Mouse (Mus musculus) liver, embryonic 13.5 days (tissue): Measurements from ENCODE around the gene Gm20696. TPM values are rescaled to one million over a fixed set of nuclear protein-coding genes. Genes with fewer than 3 reads are reported as not detected.

Experiments
- ATAC-seq: fragments of 200-750 bp; cut with Nextera tagmentation; 2 replicates; pipeline ENCODE4 v1.8.0; 2017; ENCODE audit warnings: low read depth, mild to moderate bottlenecking, moderate number of reproducible peaks, moderate library complexity
- DNase-seq: peaks from one replicate; pipeline ENCODE4 v3.0.0; 2022
- H3K27ac ChIP-seq: fragments of 300-500 bp; sonication (generic); 2 replicates; pipeline ENCODE4 v1.5.1; 2015; ENCODE audit warnings: moderate library complexity, mild to moderate bottlenecking, inconsistent platforms
- H3K27me3 ChIP-seq: fragments of 300-500 bp; sonication (generic); 2 replicates; pipeline ENCODE4 v1.6.1; 2015; ENCODE audit warnings: mild to moderate bottlenecking, inconsistent platforms
- H3K36me3 ChIP-seq: fragments of 300-500 bp; sonication (generic); 2 replicates; pipeline ENCODE4 v1.6.1; 2015; ENCODE audit warnings: mild to moderate bottlenecking, inconsistent platforms
- H3K4me1 ChIP-seq: fragments of 300-500 bp; sonication (generic); replicated peaks from 2 replicates; pipeline ENCODE4 v1.6.1; 2015; ENCODE audit warnings: inconsistent platforms
- H3K4me2 ChIP-seq: fragments of 300-500 bp; sonication (generic); 2 replicates; pipeline ENCODE4 v1.6.1; 2015; ENCODE audit warnings: inconsistent platforms, mild to moderate bottlenecking, moderate library complexity
- H3K4me3 ChIP-seq: fragments of 300-500 bp; sonication (generic); replicated peaks from 2 replicates; pipeline ENCODE4 v1.5.1; 2015; ENCODE audit warnings: mild to moderate bottlenecking, inconsistent platforms
- H3K9ac ChIP-seq: fragments of 300-500 bp; sonication (generic); 2 replicates; pipeline ENCODE4 v1.6.1; 2015; ENCODE audit warnings: mild to moderate bottlenecking, inconsistent platforms
- H3K9me3 ChIP-seq: fragments of 300-500 bp; sonication (generic); replicated peaks from 2 replicates; pipeline ENCODE4 v1.6.1; 2016; ENCODE audit warnings: inconsistent platforms
- WGBS: fragments of 180-500 bp; shearing (Covaris S2); methylation state at CpG from one replicate; pipeline ENCODE4 v1.1.7; 2015; ENCODE audit not compliant: insufficient replicate concordance; 5-methylcytosine and 5-hydroxymethylcytosine counted together
- polyA plus RNA-seq: library from polyadenylated mRNA; unstranded; fragments of >200 nt; fragmentation: Nextera tagmentation; extraction: Ambion mirVana; gene quantifications from 2 replicates; pipeline ENCODE4 v1.2.1, GENCODE M21; 2015

Gm20696 gene
- polyA plus RNA-seq, 1 experiment from 2014 or later = 0.58 TPM

DNA sequence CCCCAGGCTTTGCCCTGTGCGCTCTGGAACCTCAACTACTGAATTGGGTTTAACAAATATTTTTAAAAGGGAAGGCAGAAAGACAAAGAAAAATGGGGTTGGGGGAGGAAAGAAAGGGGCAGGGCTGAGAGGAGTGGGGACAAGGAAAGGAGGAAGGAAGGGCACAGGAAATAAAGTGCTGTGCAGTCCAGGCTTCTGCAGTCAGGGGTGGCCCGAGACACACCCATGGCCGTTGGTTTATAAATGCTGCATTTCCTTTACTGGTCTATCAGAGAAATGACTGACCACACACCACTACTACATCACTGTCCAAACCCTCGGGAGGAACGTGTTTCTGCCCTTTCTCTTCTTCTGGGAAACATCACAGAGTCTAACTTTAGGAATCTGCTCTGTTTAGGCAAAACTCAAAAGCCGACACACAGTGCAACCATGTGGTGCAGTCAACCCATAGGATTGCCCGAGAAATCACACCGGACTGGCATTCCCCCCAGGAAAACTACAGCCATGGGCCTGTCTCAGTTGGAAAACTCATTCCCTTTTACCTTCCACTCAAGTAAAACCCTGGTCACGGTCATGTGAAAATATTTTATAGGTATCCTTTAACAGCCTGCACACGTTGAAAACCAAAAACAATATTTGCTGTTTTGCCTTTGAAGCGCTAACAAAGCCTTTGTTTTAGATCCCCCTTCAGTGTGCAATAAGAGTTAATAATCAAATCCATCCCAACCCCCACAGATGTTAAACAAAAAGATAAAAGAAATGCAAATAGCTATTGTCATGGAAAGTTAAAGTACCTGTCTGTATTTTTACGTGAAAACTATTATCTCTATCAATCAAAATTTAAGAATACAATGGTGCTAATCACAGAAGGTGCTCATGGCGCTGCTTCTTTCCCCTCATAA lies 402.2 kb downstream of the Gm20696 start:
- peaks cover 32% of the 10 kb centered on the region for H3K4me1 ChIP-seq
- no peak overlapping the region for H3K4me3 ChIP-seq
- no peaks in the 10 kb centered on the region for H3K27me3 ChIP-seq

DNA sequence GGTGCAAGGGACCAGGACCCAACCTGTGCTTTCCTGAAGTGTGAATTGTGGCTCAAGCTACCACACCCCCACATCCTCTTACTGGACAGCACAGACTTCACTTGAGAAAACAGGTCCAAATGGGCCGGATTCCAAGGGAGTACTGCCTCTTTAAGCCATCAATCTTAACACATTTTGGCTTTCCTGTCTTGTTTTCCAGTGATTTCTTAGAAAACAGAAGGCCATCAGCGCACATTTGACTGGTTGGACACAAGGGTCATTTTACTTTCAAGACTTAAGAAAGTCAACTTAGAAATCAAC lies 402.8 kb downstream of the Gm20696 start:
- H3K27ac ChIP-seq = peak overlapping the region; percentile 39
- H3K27me3 ChIP-seq = no peaks in the 10 kb centered on the region
- H3K4me3 ChIP-seq = no peak overlapping the region
- H3K9ac ChIP-seq = no peak overlapping the region
- no peak for ATAC-seq
- H3K4me1 ChIP-seq = peaks cover 32% of the 10 kb centered on the region
- H3K4me2 ChIP-seq = peak overlapping the region; percentile 23; the same call in 1 of the 2 replicates
- DNase-seq = no peak
- no peaks in the 10 kb centered on the region for H3K9me3 ChIP-seq
- no peaks in the 10 kb centered on the region for H3K36me3 ChIP-seq
- 26% methylated on average over 2 of the region's 2 CpGs for WGBS

More for the DNA sequence above, 402.2 kb downstream of the Gm20696 start:
- Histone ChIP-seq H3K9me3 (no peaks in the 10 kb centered on the region), H3K27ac (0 out of 2 replicates have a peak overlapping the region, but pooled peaks have one; percentile 39), H3K36me3 (no peaks in the 10 kb centered on the region), H3K9ac (no peak overlapping the region), H3K4me2 (peak overlapping the region; percentile 23; the same call in 1 of the 2 replicates)
- WGBS = 20% methylated on average over 13 of the region's 13 CpGs
- DNase-seq (no peak), ATAC-seq (no peak; the same call in 1 of the 2 replicates)

DNA sequence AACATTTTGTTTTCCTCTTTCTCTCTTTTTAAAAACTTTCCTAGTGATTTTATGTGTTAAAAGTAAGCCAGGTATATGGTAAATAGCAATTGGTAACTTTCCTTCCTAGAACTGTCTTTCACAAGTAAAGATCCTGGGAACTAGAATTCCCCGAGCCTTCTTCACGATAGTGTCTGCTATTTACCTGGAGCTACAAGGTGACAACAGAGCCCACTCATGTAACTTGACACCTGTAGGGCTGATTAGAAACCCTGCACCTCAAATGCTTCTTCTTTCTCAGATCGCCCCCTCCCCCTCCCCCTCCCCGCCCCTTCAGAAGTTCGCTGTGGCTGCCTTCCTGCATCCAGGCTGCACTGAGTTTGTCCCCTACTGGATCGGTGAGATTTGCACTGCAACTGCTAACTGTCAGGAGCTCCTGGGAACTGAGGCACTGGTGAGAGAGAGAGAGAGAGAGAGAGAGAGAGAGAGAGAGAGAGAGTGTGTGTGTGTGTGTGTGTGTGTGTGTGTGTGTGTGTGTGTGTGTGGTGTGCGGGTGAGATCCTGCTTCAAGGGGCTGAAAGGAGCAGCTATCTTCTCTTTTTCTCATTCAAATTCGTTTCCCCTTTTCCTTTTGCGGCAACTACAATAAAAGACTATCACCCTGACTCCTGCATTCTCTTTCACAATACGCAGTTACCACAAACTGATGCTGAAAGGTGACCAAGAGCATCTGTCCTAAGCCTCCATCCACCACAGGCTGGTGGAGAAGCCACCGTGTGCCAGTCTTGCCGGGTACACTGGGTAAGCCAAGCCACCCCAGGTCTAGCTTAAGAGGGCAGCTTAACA lies 403.3 kb downstream of the Gm20696 start:
- H3K9ac ChIP-seq = no peak overlapping the region
- peak overlapping the region; percentile 39 for H3K27ac ChIP-seq
- no peaks in the 10 kb centered on the region for H3K27me3 ChIP-seq
- peak overlapping the region; percentile 4; the same call in 1 of the 2 replicates for H3K4me2 ChIP-seq
- no peak overlapping the region for H3K4me3 ChIP-seq
- 14% methylated on average over 11 of the region's 12 CpGs for WGBS
- no peak for ATAC-seq
- peaks cover 32% of the 10 kb centered on the region for H3K4me1 ChIP-seq
- DNase-seq = no peak
- H3K36me3 ChIP-seq = no peaks in the 10 kb centered on the region
- H3K9me3 ChIP-seq = no peaks in the 10 kb centered on the region

- Histone ChIP-seq H3K27ac (no peak overlapping the region), H3K4me3 (no peak overlapping the region), H3K36me3 (no peaks in the 10 kb centered on the region), H3K27me3 (no peaks in the 10 kb centered on the region), H3K4me2 (no peak overlapping the region), H3K9ac (no peak overlapping the region), H3K4me1 (peaks cover 32% of the 10 kb centered on the region), H3K9me3 (no peaks in the 10 kb centered on the region)
- ATAC-seq (no peak), DNase-seq (no peak)
- 54% methylated on average over 4 of the region's 4 CpGs for WGBS
These were observed 404.9 kb downstream of the Gm20696 start for GRCm38 (mm10) chr6:99261737-99262130.

DNA sequence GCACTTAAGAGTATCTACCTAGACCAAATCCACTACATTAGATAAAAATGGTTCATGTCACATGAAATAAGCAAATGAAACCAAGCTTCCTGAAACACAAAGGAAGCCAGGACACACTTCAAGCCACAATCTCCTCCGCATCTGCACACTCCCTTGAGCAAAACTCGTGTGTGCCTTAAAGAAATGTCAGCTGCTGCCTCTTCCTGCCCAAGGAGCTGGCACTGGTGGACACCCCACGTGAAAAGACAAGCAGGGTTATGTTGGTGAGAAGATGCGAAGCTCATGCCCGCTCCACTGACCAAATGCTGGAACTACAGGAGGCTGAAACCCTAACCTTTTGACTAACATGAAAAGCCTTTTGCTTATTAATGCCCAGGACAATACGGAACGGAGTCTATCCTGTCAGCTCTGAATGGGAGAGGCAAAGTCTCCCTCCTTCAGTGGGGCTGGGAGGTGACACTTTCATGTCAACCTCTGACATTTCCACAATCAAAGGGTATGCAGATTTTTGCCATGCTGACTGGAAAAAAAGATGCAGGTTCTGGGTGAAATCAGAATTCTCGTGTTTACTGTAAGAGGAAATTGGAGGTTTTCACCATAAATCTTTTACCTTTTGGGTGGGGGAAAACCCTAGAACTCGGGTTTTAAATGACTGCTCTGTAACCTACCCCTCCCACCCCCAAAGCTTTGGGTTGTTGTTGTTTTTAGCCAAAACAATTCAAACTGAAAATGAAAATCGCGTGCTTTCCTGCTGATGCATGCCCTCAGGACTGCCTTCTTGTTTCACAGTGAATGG lies 405.5 kb downstream of the Gm20696 start:
- Histone ChIP-seq H3K36me3 (no peaks in the 10 kb centered on the region), H3K9me3 (no peaks in the 10 kb centered on the region), H3K4me1 (peaks cover 27% of the 10 kb centered on the region), H3K4me3 (no peak overlapping the region), H3K9ac (no peak overlapping the region), H3K27me3 (no peaks in the 10 kb centered on the region), H3K4me2 (no peak overlapping the region), H3K27ac (no peak overlapping the region)
- 51% methylated on average over 11 of the region's 11 CpGs for WGBS
- no peak for ATAC-seq
- DNase-seq = no peak

DNA sequence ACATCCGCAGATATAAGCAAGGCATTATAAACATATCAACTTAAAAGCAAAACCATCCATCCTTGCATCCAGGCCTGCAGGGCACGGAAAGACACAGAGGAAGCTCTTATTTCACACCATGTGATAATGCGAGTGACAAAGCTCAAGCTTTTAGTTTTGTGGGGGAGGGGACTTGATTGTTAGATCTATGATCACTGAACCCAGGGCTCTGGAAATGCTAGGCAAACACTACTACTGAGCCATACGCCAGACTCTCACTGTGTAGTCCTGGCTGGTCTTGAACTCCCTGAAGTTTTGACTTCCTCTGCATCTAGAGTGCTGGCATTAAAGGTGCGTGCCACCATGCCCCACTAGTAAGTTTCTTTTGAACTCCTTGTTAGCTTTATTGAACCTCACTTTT lies 408.3 kb downstream of the Gm20696 start:
- Histone ChIP-seq H3K36me3 (no peaks in the 10 kb centered on the region), H3K4me3 (no peak overlapping the region), H3K9me3 (no peaks in the 10 kb centered on the region), H3K27ac (no peak overlapping the region), H3K27me3 (no peaks in the 10 kb centered on the region), H3K4me2 (no peak overlapping the region), H3K9ac (no peak overlapping the region), H3K4me1 (0 out of 2 replicates have a peak, but pooled peaks cover 4% of the 10 kb centered on the region)
- ATAC-seq (no peak), DNase-seq (no peak)
- 56% methylated on average over 5 of the region's 5 CpGs for WGBS

GRCm38 (mm10) chr6:99257676-99258075 lies 408.9 kb downstream of the Gm20696 start:
- Histone ChIP-seq H3K4me1 (0 out of 2 replicates have a peak, but pooled peaks cover 4% of the 10 kb centered on the region), H3K27ac (no peak overlapping the region), H3K27me3 (no peaks in the 10 kb centered on the region), H3K36me3 (no peaks in the 10 kb centered on the region), H3K4me2 (no peak overlapping the region), H3K9me3 (no peaks in the 10 kb centered on the region), H3K9ac (no peak overlapping the region), H3K4me3 (no peak overlapping the region)
- ATAC-seq (no peak), DNase-seq (no peak)
- WGBS = 39% methylated on average over 2 of the region's 2 CpGs

DNA sequence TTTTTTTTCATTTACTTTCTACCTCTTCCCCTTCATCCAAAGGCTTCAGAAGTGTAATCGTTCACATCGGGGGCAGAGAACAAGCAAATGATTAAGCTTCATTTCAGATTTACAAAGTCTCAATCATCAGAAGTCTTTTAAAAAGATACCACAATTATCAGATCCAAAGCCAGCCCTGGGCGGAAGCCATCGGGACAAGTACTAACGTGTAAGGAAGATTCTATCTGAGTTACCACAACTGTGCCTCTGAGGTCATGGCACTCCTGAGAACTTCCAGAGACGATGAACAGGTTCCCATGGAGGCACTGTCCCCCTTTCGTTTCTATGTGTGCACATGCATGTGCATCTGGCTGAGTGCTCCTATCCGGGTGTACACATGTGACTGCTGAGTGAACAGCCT lies 413.3 kb downstream of the Gm20696 start:
- Histone ChIP-seq H3K4me3 (no peak overlapping the region), H3K4me1 (no peaks in the 10 kb centered on the region), H3K9me3 (no peaks in the 10 kb centered on the region), H3K27me3 (no peaks in the 10 kb centered on the region), H3K27ac (no peak overlapping the region), H3K36me3 (no peaks in the 10 kb centered on the region), H3K9ac (no peak overlapping the region), H3K4me2 (no peak overlapping the region)
- ATAC-seq = no peak
- no peak for DNase-seq
- WGBS = 69% methylated on average over 8 of the region's 8 CpGs

DNA sequence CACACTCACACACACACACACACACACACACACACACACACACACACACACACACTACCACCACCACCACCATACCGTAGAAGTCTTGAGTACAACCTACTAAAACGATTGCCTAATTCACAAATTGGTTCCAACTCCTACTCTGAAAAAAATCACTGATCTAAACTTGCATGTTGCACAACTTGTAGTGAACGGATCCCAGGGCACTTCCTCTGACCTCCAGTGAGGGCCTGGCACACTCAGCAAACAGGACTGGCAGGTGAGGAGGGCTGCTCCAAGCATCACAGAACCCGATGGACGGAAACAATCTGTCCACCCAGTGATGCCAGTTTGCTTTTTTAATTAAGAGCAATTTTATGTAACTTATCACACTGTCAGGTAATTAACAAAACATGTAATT lies 413.8 kb downstream of the Gm20696 start:
- H3K27me3 ChIP-seq = no peaks in the 10 kb centered on the region
- H3K36me3 ChIP-seq = no peaks in the 10 kb centered on the region
- no peak for ATAC-seq
- no peak overlapping the region for H3K9ac ChIP-seq
- no peak overlapping the region for H3K4me2 ChIP-seq
- no peak overlapping the region for H3K27ac ChIP-seq
- no peaks in the 10 kb centered on the region for H3K4me1 ChIP-seq
- WGBS = 55% methylated on average over 5 of the region's 5 CpGs
- no peaks in the 10 kb centered on the region for H3K9me3 ChIP-seq
- no peak overlapping the region for H3K4me3 ChIP-seq
- no peak for DNase-seq

DNA sequence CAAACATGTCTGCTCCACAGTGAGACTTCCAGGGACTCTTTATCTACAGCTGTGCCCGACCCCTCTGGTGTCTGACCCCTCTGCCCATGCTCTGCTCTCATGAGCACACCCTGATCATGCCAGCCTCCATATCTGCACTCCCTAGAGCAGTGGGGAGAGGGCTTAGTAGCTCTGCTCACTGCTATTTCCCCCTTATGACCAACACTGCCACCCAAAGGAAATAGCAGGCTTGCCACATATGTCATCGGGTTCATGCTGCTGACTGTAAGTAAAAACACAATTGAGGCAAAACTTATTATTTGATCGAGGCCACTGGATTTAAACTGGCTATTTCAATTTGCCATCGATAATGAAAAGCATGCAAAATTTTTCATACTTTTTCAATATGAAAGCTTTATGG lies 414.7 kb downstream of the Gm20696 start:
- H3K27me3 ChIP-seq = no peaks in the 10 kb centered on the region
- H3K4me2 ChIP-seq = no peak overlapping the region

GRCm38 (mm10) chr6:99251222-99251621 lies 415.4 kb downstream of the Gm20696 start:
- Histone ChIP-seq H3K27me3 (no peaks in the 10 kb centered on the region), H3K36me3 (no peaks in the 10 kb centered on the region), H3K9me3 (no peaks in the 10 kb centered on the region), H3K4me3 (no peak overlapping the region), H3K9ac (no peak overlapping the region), H3K4me2 (no peak overlapping the region), H3K4me1 (no peaks in the 10 kb centered on the region), H3K27ac (no peak overlapping the region)
- ATAC-seq (no peak), DNase-seq (no peak)
- WGBS = 64% methylated on average over 3 of the region's 3 CpGs

More for the DNA sequence above, 414.7 kb downstream of the Gm20696 start:
- H3K4me3 ChIP-seq = no peak overlapping the region
- no peaks in the 10 kb centered on the region for H3K9me3 ChIP-seq
- ATAC-seq (no peak; the same call in 1 of the 2 replicates), DNase-seq (no peak)
- no peak overlapping the region for H3K9ac ChIP-seq
- no peaks in the 10 kb centered on the region for H3K36me3 ChIP-seq
- H3K4me1 ChIP-seq = no peaks in the 10 kb centered on the region
- H3K27ac ChIP-seq = no peak overlapping the region
- WGBS = 64% methylated on average over 4 of the region's 4 CpGs
